16 mouse cellular contexts compared by ENCODE assay signal in genomic region chr11:98979356-98979755, GRCm38 (mm10). TPM values are rescaled to one million over a fixed set of nuclear protein-coding genes. Genes with fewer than 3 reads are reported as not detected.
A peak's percentile ranks its signal among the peaks of the same experiment; 100 is the strongest.
DNase-seq lines count a peak whose midpoint lies in the region.
"Had no signal": no experiment of that assay in that cellular context is flagged by ENCODE, and none has a peak within 500 bp of the region (broad histone marks: within the 10 kb centered on the region; RNA-seq: fewer than 3 reads in every experiment).

No protein-coding gene starts in this region.

- peak; percentile 1 for DNase-seq in cerebellum, adult 11 months
- no peak for DNase-seq in cerebellum, adult 8-10 months
- DNase-seq in cerebellum, adult 9-11 months, result peak; percentile 7
- DNase-seq in cerebellum, adult 11-12 months, result no peak
- peak; percentile 44 for DNase-seq in gonadal fat pad, adult 2 months (ENCODE audit: low read depth)
- no peak for DNase-seq in ovary, postnatal 36 days (ENCODE audit: low spot score)
- DNase-seq: adrenal gland, adult 8-10 months; adrenal gland, postnatal 14 days; adrenal gland, postnatal 36 days; B cell, adult 2 months; cerebellum, postnatal 25 days; forebrain, postnatal 0 days had no signal

RNA-seq across cellular contexts. Expression of gene Gjd3, which starts 3.5 kb away (rescaled TPM):
- 0.55 and 1.1 TPM in 2 replicates for polyA plus RNA-seq in gonadal fat pad, adult 2 months (2012; rRNA removed)
- polyA plus RNA-seq: CD4-positive, CD25-positive, alpha-beta regulatory T cell, adult 4 months; embryonic facial prominence, embryonic 10.5 days; forebrain, embryonic 13.5 days; G1E had no signal

RNA-seq across cellular contexts. Expression of gene Top2a, which starts 44.6 kb away (rescaled TPM):
- 0.92 and 1.7 TPM in 2 replicates for polyA plus RNA-seq in gonadal fat pad, adult 2 months (2012; rRNA removed)

RNA-seq across cellular contexts. Expression of gene Rara, which starts 51.7 kb away (rescaled TPM):
- polyA plus RNA-seq in gonadal fat pad, adult 2 months (2012; rRNA removed), result 17.0 and 24.3 TPM in 2 replicates

Comparison
In these comparisons a context has a peak if more than half of its experiments do, and no peak if none do; other contexts are left out.
1. DNase-seq: peak in cerebellum, adult 11 months (single experiment), cerebellum, adult 9-11 months (single experiment) and gonadal fat pad, adult 2 months (single experiment); none in cerebellum, adult 8-10 months (single experiment), cerebellum, adult 11-12 months (single experiment) and ovary, postnatal 36 days (single experiment).